In genomic region chr10:39402487-39402886, GRCm38 (mm10) we compare ENCODE assay signal across 16 mouse cellular contexts. TPM values are rescaled to one million over a fixed set of nuclear protein-coding genes. Genes with fewer than 3 reads are reported as not detected.
DNase-seq lines count a peak whose midpoint lies in the region; ATAC-seq and TF ChIP-seq lines count a peak whose summit lies in the region.
"Had no signal": no experiment of that assay in that cellular context is flagged by ENCODE, and none has a peak within 500 bp of the region (broad histone marks: within the 10 kb centered on the region; RNA-seq: fewer than 3 reads in every experiment).

No protein-coding gene starts in this region.

- H3K4me3 ChIP-seq in lung, postnatal 0 days (ENCODE audit: low read depth, low read length), result no peak overlapping the region
- H3K4me3 ChIP-seq: forebrain, embryonic 13.5 days; heart, embryonic 10.5 days; liver, embryonic 13.5 days; stomach, embryonic 15.5 days had no signal

- no peak overlapping the region for H3K4me2 ChIP-seq in lung, postnatal 0 days (replicated peaks; ENCODE audit: low read depth, low read length)
- H3K4me2 ChIP-seq: forebrain, embryonic 13.5 days; liver, embryonic 13.5 days; stomach, embryonic 15.5 days had no signal

- WGBS in lung, postnatal 0 days, result 59% methylated on average over 6 of the region's 6 CpGs

- H3K27me3 ChIP-seq in lung, postnatal 0 days (replicated peaks; ENCODE audit: insufficient read depth, low read length), result no peaks in the 10 kb centered on the region
- H3K27me3 ChIP-seq: forebrain, embryonic 13.5 days; liver, embryonic 13.5 days; stomach, embryonic 15.5 days had no signal

- no peak for DNase-seq in lung, postnatal 0 days (ENCODE audit: low spot score)
- no peak for DNase-seq in lung, adult 18-20 months
- peak; percentile 81 for DNase-seq in CD4-positive helper T cell, adult 2 months (ENCODE audit: low read depth, low spot score)
- peak; percentile 13 to 39 for DNase-seq in CD8-positive naive resting alpha-beta T cell, adult 2 months (ENCODE audit: low read depth in 2 of 2, low spot score in 2 of 2)
- no peak for DNase-seq in left cerebral cortex, adult 8-10 months (ENCODE audit: low spot score in 2 of 2)
- DNase-seq in embryo, embryonic 11 days, result no peak
- DNase-seq: adrenal gland, postnatal 25 days; cerebellum, postnatal 14 days; liver, embryonic 13.5 days; right cerebral cortex, adult 18-20 months; thymus, postnatal 4 days had no signal

- peaks cover 8% of the 10 kb centered on the region; the same call in 1 of the 2 replicates for H3K4me1 ChIP-seq in lung, postnatal 0 days (ENCODE audit: insufficient read depth, low read depth, low read length)

- TF ChIP-seq CTCF in lung, postnatal 0 days (IDR thresholded peaks at IDR 0.05), result no peak

- no peak overlapping the region for H3K9ac ChIP-seq in lung, postnatal 0 days (replicated peaks; ENCODE audit: low read depth)
- H3K9ac ChIP-seq: forebrain, embryonic 13.5 days; liver, embryonic 13.5 days; stomach, embryonic 15.5 days had no signal

- peak; percentile 10; the same call in 1 of the 2 replicates for ATAC-seq in lung, postnatal 0 days
- peak; percentile 66 for ATAC-seq in megakaryocyte, adult 5-6 weeks (ENCODE audit: poor library complexity, severe bottlenecking)
- ATAC-seq: forebrain, embryonic 13.5 days; intestine, embryonic 16.5 days had no signal

- no peak; the same call in 1 of the 2 replicates for TF ChIP-seq EP300 in lung, postnatal 0 days (IDR thresholded peaks at IDR 0.05)

- H3K27ac ChIP-seq in lung, postnatal 0 days (ENCODE audit: low read length), result no peak overlapping the region
- H3K27ac ChIP-seq: forebrain, embryonic 13.5 days; heart, embryonic 10.5 days; liver, embryonic 13.5 days; stomach, embryonic 15.5 days had no signal

- no peaks in the 10 kb centered on the region for H3K36me3 ChIP-seq in lung, postnatal 0 days (ENCODE audit: insufficient read depth, low read length)
- H3K36me3 ChIP-seq: liver, embryonic 13.5 days; stomach, embryonic 15.5 days had no signal

- H3K9me3 ChIP-seq in lung, postnatal 0 days (ENCODE audit: low read length), result no peaks in the 10 kb centered on the region
- H3K9me3 ChIP-seq: forebrain, embryonic 13.5 days; heart, embryonic 10.5 days; liver, embryonic 13.5 days; stomach, embryonic 15.5 days had no signal

RNA-seq across cellular contexts. Expression of gene Fyn, which starts 33.8 kb away (rescaled TPM):
- polyA plus RNA-seq in lung, postnatal 0 days (2015; fragmentation: Nextera tagmentation; extraction: Ambion mirVana), result 21.1 and 23.0 TPM in 2 replicates
- total RNA-seq in megakaryocyte, adult 5-6 weeks (2015), result 19.5 and 21.3 TPM in 2 replicates
- 28.9 and 36.3 TPM in 2 replicates for total RNA-seq in megakaryocyte, adult 5-6 weeks (2017)
- total RNA-seq in left cerebral cortex, adult 8-10 months (2022), result 100 to 1,000 TPM; 100 to 111 (median 108) TPM

Comparison
In these comparisons a context has a peak if more than half of its experiments do, and no peak if none do; other contexts are left out.
1. DNase-seq: peak in CD4-positive helper T cell, adult 2 months (single experiment) and CD8-positive naive resting alpha-beta T cell, adult 2 months (2 of 2); none in lung, postnatal 0 days (single experiment), lung, adult 18-20 months (0 of 2), left cerebral cortex, adult 8-10 months (0 of 2) and embryo, embryonic 11 days (single experiment).